Mouse (Mus musculus): Measurements from ENCODE around the gene Cdca3. TPM values are rescaled to one million over a fixed set of nuclear protein-coding genes. Genes with fewer than 3 reads are reported as not detected.
"Not testable (repeated sequence)": the region's sequence is repeated elsewhere in the genome, so short reads cannot be mapped to it uniquely, and the experiment has no call there.

The Cdca3 gene
- polyA plus RNA-seq, 1 experiment, result 218 TPM

DNA sequence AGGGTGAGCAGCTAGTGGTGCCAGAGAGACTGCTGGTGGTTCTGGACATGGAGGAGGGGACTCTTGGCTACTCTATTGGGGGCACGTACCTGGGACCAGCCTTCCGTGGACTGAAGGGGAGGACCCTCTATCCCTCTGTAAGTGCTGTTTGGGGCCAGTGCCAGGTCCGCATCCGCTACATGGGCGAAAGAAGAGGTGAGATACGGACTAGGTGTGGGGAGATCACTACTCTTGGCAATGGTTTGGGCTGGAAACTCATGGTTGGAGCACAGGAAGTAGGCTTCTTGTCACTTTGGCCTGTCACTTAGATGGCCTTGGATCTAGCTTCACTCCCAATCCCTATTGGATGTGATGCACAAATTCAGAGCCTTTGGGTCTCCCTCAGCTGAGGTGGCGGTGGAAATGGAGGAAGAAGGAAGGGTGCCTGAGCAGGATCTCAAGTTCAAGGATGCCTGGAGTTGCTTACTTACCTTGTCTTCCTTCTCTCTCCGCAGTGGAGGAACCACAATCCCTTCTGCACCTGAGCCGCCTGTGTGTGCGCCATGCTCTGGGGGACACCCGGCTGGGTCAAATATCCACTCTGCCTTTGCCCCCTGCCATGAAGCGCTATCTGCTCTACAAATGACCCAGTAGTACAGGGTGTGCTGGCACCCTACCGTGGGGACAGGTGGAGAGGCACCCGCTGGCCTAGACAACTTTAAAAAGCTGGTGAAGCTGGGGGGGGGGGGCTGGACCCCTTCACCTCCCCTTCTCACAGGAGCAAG lies 19.4 kb upstream of the Cdca3 start:
- peak overlapping the region; percentile 92 for H3K4me3 ChIP-seq (ENCODE audit: control insufficient read depth, low read depth, low read length)
- H3K27ac ChIP-seq (ENCODE audit: control insufficient read depth, insufficient read depth, low read depth, low read length), result no peak overlapping the region
- peaks cover 2% of the 10 kb centered on the region; the same call in 1 of the 2 replicates for H3K36me3 ChIP-seq (ENCODE audit: control insufficient read depth, insufficient read depth, low read length)
- peaks cover 53% of the 10 kb centered on the region for H3K4me1 ChIP-seq (ENCODE audit: control insufficient read depth, insufficient read depth, low read length)
- H3K27me3 ChIP-seq (ENCODE audit: control insufficient read depth, insufficient read depth, low read length), result no peaks in the 10 kb centered on the region
- TF ChIP-seq POLR2A (IDR thresholded peaks at IDR 0.05; ENCODE audit: control insufficient read depth, low read depth, low read length), result no peak
- no peak for TF ChIP-seq CTCF (IDR thresholded peaks at IDR 0.05; ENCODE audit: control insufficient read depth, insufficient read depth, insufficient replicate concordance, low read depth, low read length)

DNA sequence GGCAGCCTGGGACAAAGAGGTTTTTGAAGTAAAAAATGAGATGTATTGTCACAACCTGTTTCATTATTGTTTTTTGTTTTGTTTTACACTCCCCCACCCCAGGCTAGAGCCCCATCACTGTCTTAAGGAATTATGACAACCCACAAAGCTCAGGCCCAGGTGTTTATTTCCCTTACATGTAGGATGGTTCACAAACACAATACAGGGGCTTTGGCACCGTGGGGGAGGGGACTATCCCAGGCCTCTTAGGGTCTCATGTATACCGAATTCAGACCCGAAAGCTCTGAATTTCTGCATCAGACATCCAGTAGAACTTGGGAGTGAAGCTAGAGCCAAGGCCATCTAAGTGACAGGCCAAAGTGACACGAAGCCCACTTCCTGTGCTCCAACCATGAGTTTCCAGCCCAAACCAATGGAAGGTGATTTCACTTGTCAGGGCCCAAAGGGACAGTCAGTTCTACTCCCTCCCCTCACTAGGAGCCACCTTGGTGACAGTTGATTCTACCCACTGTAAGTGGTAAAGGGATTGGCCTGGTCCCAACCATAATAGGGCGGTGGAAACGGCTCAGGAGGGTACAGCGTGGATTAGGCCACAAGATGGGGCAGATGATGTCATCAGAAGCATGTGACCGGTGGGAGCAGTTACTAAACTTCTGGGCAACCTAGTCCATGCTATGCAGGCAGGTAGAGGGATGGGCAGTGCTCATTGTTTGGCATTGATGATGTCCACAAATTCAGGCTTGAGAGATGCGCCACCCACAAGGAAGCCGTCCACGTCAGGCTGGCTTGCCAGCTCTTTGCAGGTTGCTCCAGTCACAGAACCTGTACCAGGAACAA lies 18.6 kb upstream of the Cdca3 start:
- not testable (repeated sequence) for H3K27me3 ChIP-seq (ENCODE audit: control insufficient read depth, insufficient read depth, low read length); H3K36me3 ChIP-seq (ENCODE audit: control insufficient read depth, insufficient read depth, low read length); H3K27ac ChIP-seq (ENCODE audit: control insufficient read depth, insufficient read depth, low read depth, low read length)
- H3K4me3 ChIP-seq (ENCODE audit: control insufficient read depth, low read depth, low read length), result peak overlapping the region; percentile 92
- peaks cover 59% of the 10 kb centered on the region for H3K4me1 ChIP-seq (ENCODE audit: control insufficient read depth, insufficient read depth, low read length)

DNA sequence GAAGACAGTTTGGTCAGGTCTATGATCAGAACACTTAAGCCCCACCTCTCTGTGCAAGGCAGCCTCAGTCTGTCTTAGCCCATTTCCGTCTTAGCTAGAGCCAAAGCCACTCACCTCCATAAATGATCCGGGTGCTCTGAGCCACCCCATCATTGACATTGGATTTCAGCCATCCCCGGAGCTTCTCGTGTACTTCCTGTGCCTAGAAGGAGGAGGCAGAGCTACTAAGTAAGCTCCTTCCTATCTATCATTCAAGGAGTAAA lies 18.0 kb upstream of the Cdca3 start:
- no peaks in the 10 kb centered on the region for H3K27me3 ChIP-seq (ENCODE audit: control insufficient read depth, insufficient read depth, low read length)
- TF ChIP-seq POLR2A (IDR thresholded peaks at IDR 0.05; ENCODE audit: control insufficient read depth, low read depth, low read length) (no peak), CTCF (IDR thresholded peaks at IDR 0.05; ENCODE audit: control insufficient read depth, insufficient read depth, insufficient replicate concordance, low read depth, low read length) (no peak)
- peaks cover 2% of the 10 kb centered on the region; the same call in 1 of the 2 replicates for H3K36me3 ChIP-seq (ENCODE audit: control insufficient read depth, insufficient read depth, low read length)
- no peak overlapping the region for H3K27ac ChIP-seq (ENCODE audit: control insufficient read depth, insufficient read depth, low read depth, low read length)
- peak overlapping the region; percentile 83 for H3K4me3 ChIP-seq (ENCODE audit: control insufficient read depth, low read depth, low read length)
- H3K4me1 ChIP-seq (ENCODE audit: control insufficient read depth, insufficient read depth, low read length), result peaks cover 56% of the 10 kb centered on the region

DNA sequence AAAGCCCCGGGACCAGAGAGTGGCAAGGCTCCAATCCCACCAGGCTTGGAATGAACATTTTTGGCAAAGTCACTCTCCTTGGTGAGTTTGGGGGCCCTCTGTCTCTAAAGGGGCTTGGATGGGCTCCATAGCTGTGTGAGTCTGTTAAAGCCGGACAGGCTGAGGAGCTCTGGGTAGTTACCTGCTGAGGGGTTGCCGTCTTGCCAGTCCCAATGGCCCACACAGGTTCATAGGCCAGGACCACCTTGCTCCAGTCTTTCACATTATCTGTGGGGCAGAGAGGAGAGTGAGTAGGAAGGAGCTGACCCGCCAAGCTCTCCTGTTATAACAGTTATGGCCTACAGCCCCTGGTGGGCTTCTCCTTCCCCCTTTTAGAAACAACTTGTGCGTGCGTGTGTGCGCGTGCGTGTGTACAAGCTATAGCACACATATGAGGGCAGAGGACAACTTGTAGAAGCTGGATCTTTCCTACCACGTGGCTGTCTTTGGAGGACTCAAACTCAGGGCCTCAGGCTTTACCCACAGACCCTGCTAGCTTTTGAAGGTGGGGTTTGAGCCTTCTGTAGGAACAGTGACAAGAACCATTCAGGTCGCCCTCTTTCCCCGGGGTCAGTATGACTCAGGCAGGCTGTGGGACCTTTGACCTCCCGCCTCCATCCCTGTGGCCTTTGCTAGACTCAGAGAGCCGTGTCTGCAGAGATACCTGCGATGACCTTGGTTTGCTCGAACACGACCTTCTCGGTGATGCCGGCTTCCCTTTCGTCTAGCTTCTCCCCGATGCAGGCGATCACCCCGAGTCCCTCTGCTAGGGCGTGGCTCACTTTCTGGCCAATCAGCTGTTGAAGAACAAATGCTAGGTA lies 17.4 kb upstream of the Cdca3 start:
- no peak overlapping the region for H3K27ac ChIP-seq (ENCODE audit: control insufficient read depth, insufficient read depth, low read depth, low read length)
- peak overlapping the region; percentile 83 for H3K4me3 ChIP-seq (ENCODE audit: control insufficient read depth, low read depth, low read length)
- no peak for TF ChIP-seq POLR2A (IDR thresholded peaks at IDR 0.05; ENCODE audit: control insufficient read depth, low read depth, low read length)
- no peak for TF ChIP-seq CTCF (IDR thresholded peaks at IDR 0.05; ENCODE audit: control insufficient read depth, insufficient read depth, insufficient replicate concordance, low read depth, low read length)
- H3K4me1 ChIP-seq (ENCODE audit: control insufficient read depth, insufficient read depth, low read length), result peaks cover 52% of the 10 kb centered on the region
- H3K36me3 ChIP-seq (ENCODE audit: control insufficient read depth, insufficient read depth, low read length), result peaks cover 2% of the 10 kb centered on the region; the same call in 1 of the 2 replicates
- no peaks in the 10 kb centered on the region for H3K27me3 ChIP-seq (ENCODE audit: control insufficient read depth, insufficient read depth, low read length)

DNA sequence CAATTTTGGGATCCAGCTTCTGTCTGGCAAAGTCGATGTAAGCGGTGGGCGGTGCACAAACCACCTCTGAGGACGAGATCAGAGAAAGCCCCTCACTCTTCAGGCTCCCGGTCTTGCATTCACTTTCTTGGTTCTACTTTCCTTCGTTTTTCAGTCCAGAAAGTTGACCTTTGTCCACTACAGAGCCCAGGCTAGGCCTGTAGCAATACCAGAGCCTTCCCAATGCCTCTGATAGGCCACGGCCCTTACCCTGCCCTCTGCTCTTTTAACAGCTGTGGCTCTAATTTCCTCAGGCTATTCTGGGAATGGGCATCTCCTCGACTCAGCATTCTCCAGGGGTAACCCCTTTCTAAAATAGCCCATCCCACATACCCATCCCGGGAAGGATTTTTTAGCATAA lies 16.5 kb upstream of the Cdca3 start:
- no peak for TF ChIP-seq CTCF (IDR thresholded peaks at IDR 0.05; ENCODE audit: control insufficient read depth, insufficient read depth, insufficient replicate concordance, low read depth, low read length)
- no peak for TF ChIP-seq POLR2A (IDR thresholded peaks at IDR 0.05; ENCODE audit: control insufficient read depth, low read depth, low read length)
- Histone ChIP-seq H3K4me3 (ENCODE audit: control insufficient read depth, low read depth, low read length) (peak overlapping the region; percentile 83), H3K4me1 (ENCODE audit: control insufficient read depth, insufficient read depth, low read length) (peaks cover 54% of the 10 kb centered on the region), H3K36me3 (ENCODE audit: control insufficient read depth, insufficient read depth, low read length) (peaks cover 5% of the 10 kb centered on the region; the same call in 1 of the 2 replicates), H3K27ac (ENCODE audit: control insufficient read depth, insufficient read depth, low read depth, low read length) (no peak overlapping the region), H3K27me3 (ENCODE audit: control insufficient read depth, insufficient read depth, low read length) (no peaks in the 10 kb centered on the region)

DNA sequence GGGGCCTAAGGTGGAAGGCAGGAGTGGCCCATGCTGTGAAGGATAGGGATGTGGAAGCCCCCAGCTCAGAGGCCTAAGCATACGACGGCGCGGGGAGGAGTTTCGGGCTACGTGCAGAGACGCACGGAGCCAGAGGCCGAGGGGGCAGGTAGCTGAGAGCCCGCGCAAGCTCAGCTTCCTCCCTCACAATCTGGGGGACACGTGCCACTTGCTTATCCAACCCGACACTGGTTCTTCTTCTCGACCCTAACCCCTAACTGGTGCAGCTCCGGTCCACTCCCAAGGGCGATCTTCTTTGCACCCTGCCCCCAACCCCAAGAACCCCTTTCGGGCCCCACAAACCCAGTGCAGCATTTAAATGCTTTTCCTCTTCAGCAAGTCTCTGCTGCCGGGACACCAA lies 15.9 kb upstream of the Cdca3 start:
- peak overlapping the region; percentile 83 for H3K4me3 ChIP-seq (ENCODE audit: control insufficient read depth, low read depth, low read length)
- H3K27me3 ChIP-seq (ENCODE audit: control insufficient read depth, insufficient read depth, low read length), result no peaks in the 10 kb centered on the region
- H3K27ac ChIP-seq (ENCODE audit: control insufficient read depth, insufficient read depth, low read depth, low read length), result peak overlapping the region; percentile 69
- TF ChIP-seq CTCF (IDR thresholded peaks at IDR 0.05; ENCODE audit: control insufficient read depth, insufficient read depth, insufficient replicate concordance, low read depth, low read length) (no peak), POLR2A (IDR thresholded peaks at IDR 0.05; ENCODE audit: control insufficient read depth, low read depth, low read length) (no peak)
- H3K36me3 ChIP-seq (ENCODE audit: control insufficient read depth, insufficient read depth, low read length), result peaks cover 5% of the 10 kb centered on the region
- H3K4me1 ChIP-seq (ENCODE audit: control insufficient read depth, insufficient read depth, low read length), result peaks cover 51% of the 10 kb centered on the region

- peak within 1 kb of the TSS; percentile 83 for H3K4me3 ChIP-seq (ENCODE audit: control insufficient read depth, low read depth, low read length)
- TF ChIP-seq POLR2A (IDR thresholded peaks at IDR 0.05; ENCODE audit: control insufficient read depth, low read depth, low read length) (no peak; the same call in 1 of the 2 replicates), CTCF (IDR thresholded peaks at IDR 0.05; ENCODE audit: control insufficient read depth, insufficient read depth, insufficient replicate concordance, low read depth, low read length) (no peak; the same call in 1 of the 2 replicates)
- H3K27me3 ChIP-seq (ENCODE audit: control insufficient read depth, insufficient read depth, low read length), result no peaks in the 10 kb centered on the region
- H3K36me3 ChIP-seq (ENCODE audit: control insufficient read depth, insufficient read depth, low read length), result peaks cover 5% of the 10 kb centered on the region
- peaks cover 46% of the 10 kb centered on the region for H3K4me1 ChIP-seq (ENCODE audit: control insufficient read depth, insufficient read depth, low read length)
- peak within 1 kb of the TSS; percentile 99 for H3K27ac ChIP-seq (ENCODE audit: control insufficient read depth, insufficient read depth, low read depth, low read length)
Measured at GRCm38 (mm10) chr6:124813933-124814332, 15.4 kb upstream of the Cdca3 start, which contains the start of gene Tpi1. Gene Tpi1 (minus strand): TSS chr6:124814296.

Measured in testis, adult 2 months (tissue).